Mouse (Mus musculus) heart, embryonic 16.5 days (tissue): Measurements from ENCODE around the gene Steap1. TPM values are rescaled to one million over a fixed set of nuclear protein-coding genes. Genes with fewer than 3 reads are reported as not detected.

Experiments used
- ATAC-seq: fragments of 200-750 bp; cut with Nextera tagmentation; replicated peaks from 2 replicates; pipeline ENCODE4 v1.8.0; 2017; ENCODE audit warnings: moderate number of reproducible peaks; ENCODE audit not compliant: insufficient read depth, low FRiP score; ENCODE audit errors: extremely low read depth
- H3K27ac ChIP-seq: fragments of 300-500 bp; sonication (generic); 2 replicates; pipeline ENCODE4 v1.5.1; 2014; ENCODE audit warnings: mild to moderate bottlenecking, low read length, control low read depth, moderate library complexity
- H3K27me3 ChIP-seq: fragments of 300-500 bp; sonication (generic); 2 replicates; pipeline ENCODE4 v1.6.1; 2014; ENCODE audit warnings: low read length, mixed read lengths; ENCODE audit not compliant: control insufficient read depth, insufficient read depth
- H3K36me3 ChIP-seq: fragments of 300-500 bp; sonication (generic); 2 replicates; pipeline ENCODE4 v1.6.1; 2014; ENCODE audit not compliant: control insufficient read depth, insufficient read depth
- H3K4me1 ChIP-seq: fragments of 300-500 bp; sonication (generic); 2 replicates; pipeline ENCODE4 v1.6.1; 2014; ENCODE audit warnings: low read length, mixed read lengths; ENCODE audit not compliant: control insufficient read depth, insufficient read depth
- H3K4me2 ChIP-seq: fragments of 300-500 bp; sonication (generic); 2 replicates; pipeline ENCODE4 v1.6.1; 2014; ENCODE audit warnings: low read depth, mild to moderate bottlenecking, control low read depth, low read length
- H3K4me3 ChIP-seq: fragments of 300-500 bp; sonication (generic); 2 replicates; pipeline ENCODE4 v1.5.1; 2014; ENCODE audit warnings: mild to moderate bottlenecking, control low read depth, low read length
- H3K9ac ChIP-seq: fragments of 300-500 bp; sonication (generic); 2 replicates; pipeline ENCODE4 v1.6.1; 2014; ENCODE audit warnings: low read length, control low read depth
- H3K9me3 ChIP-seq: fragments of 300-500 bp; sonication (generic); replicated peaks from 2 replicates; pipeline ENCODE4 v1.6.1; 2016; ENCODE audit warnings: low read length; ENCODE audit not compliant: control insufficient read depth
- WGBS: fragments of 180-500 bp; shearing (Covaris S2); extraction: QIAGEN DNeasy Blood & Tissue Kit; methylation state at CpG from one replicate; pipeline ENCODE4 v1.1.7; 2014; 5-methylcytosine and 5-hydroxymethylcytosine counted together
- polyA plus RNA-seq: library from polyadenylated mRNA; unstranded; fragments of >200 nt; fragmentation: Nextera tagmentation; extraction: Ambion mirVana; gene quantifications from 2 replicates; pipeline ENCODE4 v1.2.1, GENCODE M21; 2015

The Steap1 gene
- polyA plus RNA-seq, 1 experiment from 2014 or later = 1.7 TPM

GRCm38 (mm10) chr5:5693541-5693955, 55.6 kb downstream of the Steap1 start:
- H3K4me3 ChIP-seq = peak overlapping the region; percentile 85
- H3K27me3 ChIP-seq = no peaks in the 10 kb centered on the region; the same call in 1 of the 2 replicates
- H3K27ac ChIP-seq = no peak overlapping the region
- peak overlapping the region; percentile 85 for H3K9ac ChIP-seq
- H3K4me1 ChIP-seq = no peaks in the 10 kb centered on the region
- H3K9me3 ChIP-seq = no peaks in the 10 kb centered on the region
- ATAC-seq = peak; percentile 49
- WGBS = under 1% methylated on average over 29 of the region's 29 CpGs
- H3K36me3 ChIP-seq = no peaks in the 10 kb centered on the region
- H3K4me2 ChIP-seq = peak overlapping the region; percentile 93

GRCm38 (mm10) chr5:5692167-5692738, 56.9 kb downstream of the Steap1 start:
- Histone ChIP-seq H3K27ac (no peak overlapping the region), H3K9me3 (no peaks in the 10 kb centered on the region), H3K4me3 (no peak overlapping the region), H3K4me2 (no peak overlapping the region), H3K27me3 (no peaks in the 10 kb centered on the region; the same call in 1 of the 2 replicates), H3K4me1 (peaks cover 4% of the 10 kb centered on the region; the same call in 1 of the 2 replicates), H3K36me3 (no peaks in the 10 kb centered on the region), H3K9ac (no peak overlapping the region)
- no peak for ATAC-seq
- WGBS = 51% methylated on average over 4 of the region's 4 CpGs

GRCm38 (mm10) chr5:5688945-5689540, 60.1 kb downstream of the Steap1 start:
- peaks cover 10% of the 10 kb centered on the region for H3K4me1 ChIP-seq
- no peaks in the 10 kb centered on the region for H3K36me3 ChIP-seq
- WGBS = 68% methylated on average over 8 of the region's 8 CpGs
- no peaks in the 10 kb centered on the region; the same call in 1 of the 2 replicates for H3K27me3 ChIP-seq
- no peak overlapping the region for H3K4me3 ChIP-seq
- no peak overlapping the region for H3K4me2 ChIP-seq
- H3K9me3 ChIP-seq = no peaks in the 10 kb centered on the region
- H3K27ac ChIP-seq = no peak overlapping the region
- H3K9ac ChIP-seq = no peak overlapping the region
- ATAC-seq = no peak

GRCm38 (mm10) chr5:5688228-5688627, 60.9 kb downstream of the Steap1 start:
- 51% methylated on average over 6 of the region's 6 CpGs for WGBS
- no peak for ATAC-seq
- H3K36me3 ChIP-seq = no peaks in the 10 kb centered on the region
- no peak overlapping the region for H3K27ac ChIP-seq
- H3K4me3 ChIP-seq = no peak overlapping the region
- H3K4me2 ChIP-seq = no peak overlapping the region
- H3K4me1 ChIP-seq = peaks cover 10% of the 10 kb centered on the region
- H3K27me3 ChIP-seq = no peaks in the 10 kb centered on the region; the same call in 1 of the 2 replicates
- H3K9me3 ChIP-seq = no peaks in the 10 kb centered on the region
- no peak overlapping the region for H3K9ac ChIP-seq

GRCm38 (mm10) chr5:5686973-5687372, 62.2 kb downstream of the Steap1 start:
- ATAC-seq = peak; percentile 32; the same call in 1 of the 2 replicates
- 4% methylated on average over 1 of the region's 1 CpGs for WGBS
- H3K9ac ChIP-seq = no peak overlapping the region

More at GRCm38 (mm10) chr5:5686973-5687372, 62.2 kb downstream of the Steap1 start:
- Histone ChIP-seq H3K4me3 (no peak overlapping the region), H3K4me2 (no peak overlapping the region), H3K27me3 (no peaks in the 10 kb centered on the region; the same call in 1 of the 2 replicates), H3K9me3 (no peaks in the 10 kb centered on the region), H3K27ac (no peak overlapping the region), H3K4me1 (peaks cover 10% of the 10 kb centered on the region), H3K36me3 (no peaks in the 10 kb centered on the region)

Other genes with a start within 250 kb of the Steap1 start
- gene Cldn12, start 234.4 kb downstream of the Steap1 start, polyA plus RNA-seq = 11.3 and 12.8 TPM in 2 replicates
- 16.2 and 18.3 TPM in 2 replicates for gene Gtpbp10, start 189.8 kb downstream of the Steap1 start, polyA plus RNA-seq
- gene Gm8773, start 175.5 kb downstream of the Steap1 start, polyA plus RNA-seq = 0.54 and 0.70 TPM in 2 replicates
- gene Cfap69, start 85.1 kb downstream of the Steap1 start, polyA plus RNA-seq = 1.6 and 2.0 TPM in 2 replicates
- gene Steap2, start 54.7 kb downstream of the Steap1 start, polyA plus RNA-seq = 2.1 and 2.3 TPM in 2 replicates